Mouse (Mus musculus) mouse trophoblast stem cell (cell line): ENCODE measurements around the gene Pax8.

Experiments
- in situ Hi-C, 2 experiments: fragments of 300-500 bp; cut with MseI, MboI; formaldehyde crosslinking; loops; 2 replicates in 1 of 2; 3 replicates in 1 of 2; pipeline ENCODE4 v1.15.1; 2025

Gene Pax8

GRCm38 (mm10) chr2:24467156-24467555 is 8.2 kb downstream of the Pax8 start:
- in situ Hi-C loops, result no loop called here

- in situ Hi-C loops, result no loop called here
Observed at GRCm38 (mm10) chr2:24460808-24461127, 14.6 kb downstream of the Pax8 start.

GRCm38 (mm10) chr2:24460112-24460807 is 15.1 kb downstream of the Pax8 start:
- in situ Hi-C loops, result no loop called here

GRCm38 (mm10) chr2:24456841-24457240 is 18.6 kb downstream of the Pax8 start:
- in situ Hi-C loops, result no loop called here

GRCm38 (mm10) chr2:24455057-24455855 is 20.1 kb downstream of the Pax8 start:
- in situ Hi-C loops, result no loop called here

- in situ Hi-C loops, result no loop called here
Observed at GRCm38 (mm10) chr2:24454429-24455011, 20.9 kb downstream of the Pax8 start.

- in situ Hi-C loops, result no loop called here
Observed at GRCm38 (mm10) chr2:24453206-24453605, 22.2 kb downstream of the Pax8 start.

GRCm38 (mm10) chr2:24449111-24449510 is 26.3 kb downstream of the Pax8 start:
- in situ Hi-C loops, result no loop called here

- in situ Hi-C loops, result no loop called here
Observed at GRCm38 (mm10) chr2:24443256-24443790, 32.1 kb downstream of the Pax8 start.

- in situ Hi-C loops, result no loop called here
Observed at GRCm38 (mm10) chr2:24442303-24442925, 33.0 kb downstream of the Pax8 start.

- in situ Hi-C loops, result no loop called here
Observed at GRCm38 (mm10) chr2:24441899-24442298, 33.5 kb downstream of the Pax8 start.

- in situ Hi-C loops, result no loop called here
Observed at GRCm38 (mm10) chr2:24440056-24440455, 35.3 kb downstream of the Pax8 start.

GRCm38 (mm10) chr2:24435699-24436098 is 39.7 kb downstream of the Pax8 start:
- in situ Hi-C loops, result no loop called here

- in situ Hi-C loops, result no loop called here
Observed at GRCm38 (mm10) chr2:24434670-24435069, 40.7 kb downstream of the Pax8 start.

- in situ Hi-C loops, result no loop called here
Observed at GRCm38 (mm10) chr2:24429806-24430205, 45.6 kb downstream of the Pax8 start.

- in situ Hi-C loops, result no loop called here
Observed at GRCm38 (mm10) chr2:24427866-24428675, 47.3 kb downstream of the Pax8 start.

GRCm38 (mm10) chr2:24425630-24426029 is 49.8 kb downstream of the Pax8 start:
- in situ Hi-C loops, result no loop called here

GRCm38 (mm10) chr2:24422815-24423214 is 52.6 kb downstream of the Pax8 start:
- in situ Hi-C loops, result loop anchor here (25.0 kb wide), 1 partner anchor 339 kb away; the partner anchor contains the start of gene Cacna1b (in 2 of the 2)

GRCm38 (mm10) chr2:24421211-24421863 is 54.1 kb downstream of the Pax8 start:
- in situ Hi-C loops, result loop anchor here (25.0 kb wide), 1 partner anchor 341 kb away; the partner anchor contains the start of gene Cacna1b (in 2 of the 2)

- in situ Hi-C loops, result loop anchor here (25.0 kb wide), 1 partner anchor 345 kb away; the partner anchor contains the start of gene Cacna1b (in 2 of the 2)
Observed at GRCm38 (mm10) chr2:24417564-24417963, 57.8 kb downstream of the Pax8 start.
